Mouse (Mus musculus) limb, embryonic 11.5 days (tissue): Measurements from ENCODE around the gene Myo1a. TPM values are rescaled to one million over a fixed set of nuclear protein-coding genes. Genes with fewer than 3 reads are reported as not detected.

ENCODE experiments used
- ATAC-seq: fragments of 200-750 bp; cut with Nextera tagmentation; 2 replicates; pipeline ENCODE4 v1.8.0; 2017; ENCODE audit warnings: low read depth; ENCODE audit not compliant: insufficient number of reproducible peaks, low FRiP score, low TSS enrichment
- DNase-seq: peaks from one replicate; pipeline ENCODE4 v3.0.0-alpha.2; 2015; ENCODE audit warnings: low spot score
- H3K27ac ChIP-seq: fragments of 300-500 bp; sonication (generic); replicated peaks from 2 replicates; pipeline ENCODE4 v1.5.1; 2014; ENCODE audit warnings: low read depth, mild to moderate bottlenecking, low read length
- H3K27me3 ChIP-seq: fragments of 300-500 bp; sonication (generic); 2 replicates; pipeline ENCODE4 v1.6.1; 2014; ENCODE audit warnings: mild to moderate bottlenecking, low read length, mixed read lengths; ENCODE audit not compliant: control insufficient read depth, insufficient read depth
- H3K36me3 ChIP-seq: fragments of 300-500 bp; sonication (generic); 2 replicates; pipeline ENCODE4 v1.6.1; 2014; ENCODE audit warnings: mild to moderate bottlenecking, low read length, moderate library complexity, mixed read lengths; ENCODE audit not compliant: control insufficient read depth, insufficient read depth
- H3K4me1 ChIP-seq: fragments of 300-500 bp; sonication (generic); 2 replicates; pipeline ENCODE4 v1.6.1; 2014; ENCODE audit warnings: low read length, mixed read lengths; ENCODE audit not compliant: control insufficient read depth, insufficient read depth
- H3K4me2 ChIP-seq: fragments of 300-500 bp; sonication (generic); 2 replicates; pipeline ENCODE4 v1.6.1; 2014; ENCODE audit warnings: low read depth, mild to moderate bottlenecking, moderate library complexity; ENCODE audit not compliant: severe bottlenecking
- H3K4me3 ChIP-seq: fragments of 300-500 bp; sonication (generic); 2 replicates; pipeline ENCODE4 v1.5.1; 2014; ENCODE audit warnings: low read depth, low read length
- H3K9ac ChIP-seq: fragments of 300-500 bp; sonication (generic); 2 replicates; pipeline ENCODE4 v1.6.1; 2014; ENCODE audit warnings: mild to moderate bottlenecking, low read length
- H3K9me3 ChIP-seq: fragments of 300-500 bp; sonication (generic); 2 replicates; pipeline ENCODE4 v1.6.1; 2016; ENCODE audit warnings: low read length; ENCODE audit not compliant: control insufficient read depth
- WGBS: fragments of 180-500 bp; shearing (Covaris S2); extraction: QIAGEN DNeasy Blood & Tissue Kit; methylation state at CpG from one replicate; pipeline ENCODE4 v1.1.7; 2014; 5-methylcytosine and 5-hydroxymethylcytosine counted together
- polyA plus RNA-seq: library from polyadenylated mRNA; unstranded; fragments of >200 nt; fragmentation: Nextera tagmentation; extraction: Ambion mirVana; gene quantifications from 2 replicates; pipeline ENCODE4 v1.2.1, GENCODE M21; 2014

Gene Myo1a
- polyA plus RNA-seq, 1 experiment from 2014 or later = 0.61 TPM

DNA sequence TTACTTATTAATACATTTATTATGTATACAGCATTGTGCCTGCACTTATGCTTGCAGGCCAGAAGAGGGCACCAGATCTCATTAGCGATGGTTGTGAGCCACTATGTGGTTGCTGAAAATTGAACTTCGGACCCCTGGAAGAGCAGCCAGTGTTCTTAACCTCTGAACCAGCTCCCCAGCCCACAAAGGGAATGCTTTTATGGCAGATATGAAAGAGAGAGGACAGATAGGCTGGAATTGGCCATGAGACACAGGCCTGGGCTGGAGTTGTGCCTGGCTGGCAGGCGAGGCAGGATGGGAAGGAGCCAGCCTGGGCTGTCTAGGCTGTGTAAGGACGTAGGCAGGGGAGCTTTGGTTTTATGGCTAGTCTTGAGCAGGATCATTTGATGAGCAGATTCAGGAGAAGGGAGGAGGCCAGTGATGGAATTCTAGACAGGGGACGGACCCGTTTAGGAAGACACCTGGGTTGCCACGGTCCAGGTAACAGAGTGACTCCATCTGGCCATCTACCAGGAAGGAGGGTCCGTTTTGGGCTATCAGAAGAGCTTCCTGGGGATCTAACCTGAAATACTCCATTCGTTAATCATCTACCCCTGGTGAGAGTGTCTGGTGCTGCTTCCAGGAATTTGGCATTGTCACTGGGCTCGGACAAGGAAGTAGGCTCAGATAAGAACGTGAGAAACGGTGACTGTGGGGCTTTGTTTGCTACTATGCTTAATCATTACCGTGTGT is 33.3 kb downstream of the Myo1a start:
- Histone ChIP-seq H3K4me2 (no peak overlapping the region; the same call in 1 of the 2 replicates), H3K4me3 (no peak overlapping the region), H3K27me3 (no peaks in the 10 kb centered on the region), H3K4me1 (no peaks in the 10 kb centered on the region), H3K36me3 (peaks cover 18% of the 10 kb centered on the region), H3K9me3 (no peaks in the 10 kb centered on the region), H3K9ac (no peak overlapping the region), H3K27ac (no peak overlapping the region)
- ATAC-seq (no peak), DNase-seq (peak; percentile 60)
- 51% methylated on average over 13 of the region's 13 CpGs for WGBS

DNA sequence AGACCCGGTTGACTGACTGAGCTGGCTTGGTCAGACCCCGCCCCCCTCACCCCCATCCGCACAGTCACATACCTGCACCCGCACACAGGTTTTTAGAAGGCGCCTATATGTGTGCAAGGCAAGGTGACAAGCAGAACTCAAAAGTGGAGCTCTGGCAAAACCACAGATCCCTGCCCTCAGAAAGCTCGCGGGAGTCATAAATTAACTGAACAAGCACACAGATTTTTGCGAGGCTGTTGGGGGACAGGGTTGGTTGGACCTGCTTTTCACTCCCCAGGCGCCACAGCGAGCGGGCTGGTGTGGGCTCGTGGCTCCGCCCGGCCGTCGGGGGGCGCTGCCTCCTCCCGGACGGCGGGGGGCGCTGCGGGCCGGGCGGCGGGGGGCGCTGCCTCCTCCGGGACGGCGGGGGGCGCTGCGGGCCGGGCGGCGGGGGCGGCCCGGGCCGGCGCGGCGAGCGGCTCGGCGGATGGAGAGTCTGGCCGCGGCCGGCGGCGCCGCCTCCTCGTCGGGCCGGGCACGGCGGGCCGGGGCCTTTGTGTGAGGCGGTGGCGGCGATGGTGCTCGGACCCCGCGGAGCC is 34.2 kb downstream of the Myo1a start, which contains the start of gene Zbtb39:
Gene Zbtb39, plus strand, starts transcription at position 456 of the 578 bp plus-strand sequence.
- WGBS = under 1% methylated on average over 50 of the region's 61 CpGs
- H3K4me3 ChIP-seq = peak within 1 kb of the TSS; percentile 89
- H3K9ac ChIP-seq = peak within 1 kb of the TSS; percentile 98
- H3K9me3 ChIP-seq = no peaks in the 10 kb centered on the region
- H3K27me3 ChIP-seq = no peaks in the 10 kb centered on the region
- DNase-seq (peak; percentile 84), ATAC-seq (peak; percentile 69)
- H3K4me2 ChIP-seq = peak within 1 kb of the TSS; percentile 77
- H3K27ac ChIP-seq = peak within 1 kb of the TSS; percentile 73
- peaks cover 25% of the 10 kb centered on the region for H3K36me3 ChIP-seq
- no peaks in the 10 kb centered on the region for H3K4me1 ChIP-seq

DNA sequence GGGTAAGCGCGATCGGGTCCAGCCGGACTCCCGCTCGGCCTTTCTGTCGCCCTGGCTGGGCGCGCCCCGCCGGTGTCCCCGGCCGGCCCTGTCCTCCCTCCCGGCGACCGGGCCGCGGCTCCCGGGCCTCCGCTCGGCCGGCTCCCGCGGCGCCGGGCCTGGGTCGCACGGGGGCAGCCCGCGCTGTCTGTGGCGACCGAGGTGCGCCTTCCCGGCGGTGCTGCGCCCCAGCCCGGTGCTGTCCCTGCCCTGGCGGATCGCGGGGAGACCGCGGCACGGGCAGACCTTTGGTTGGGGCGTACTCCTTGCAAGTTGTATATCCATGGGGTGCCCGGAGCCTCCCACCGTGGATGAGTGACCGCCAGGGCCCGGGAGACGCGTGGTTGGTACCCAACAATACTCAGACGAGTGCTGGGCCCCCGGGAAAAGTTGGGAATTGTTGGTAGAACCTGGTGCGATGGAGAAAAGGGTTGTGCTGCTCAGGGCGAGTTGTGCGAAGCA is 34.7 kb downstream of the Myo1a start:
- peak overlapping the region; percentile 89 for H3K4me3 ChIP-seq
- H3K36me3 ChIP-seq = peaks cover 29% of the 10 kb centered on the region
- H3K9ac ChIP-seq = peak overlapping the region; percentile 98
- ATAC-seq (peak; percentile 50; the same call in 1 of the 2 replicates), DNase-seq (peak; percentile 70)
- H3K27ac ChIP-seq = peak overlapping the region; percentile 73
- no peaks in the 10 kb centered on the region for H3K9me3 ChIP-seq
- peak overlapping the region; percentile 77 for H3K4me2 ChIP-seq
- WGBS = under 1% methylated on average over 44 of the region's 55 CpGs
- no peaks in the 10 kb centered on the region for H3K27me3 ChIP-seq
- no peaks in the 10 kb centered on the region for H3K4me1 ChIP-seq

DNA sequence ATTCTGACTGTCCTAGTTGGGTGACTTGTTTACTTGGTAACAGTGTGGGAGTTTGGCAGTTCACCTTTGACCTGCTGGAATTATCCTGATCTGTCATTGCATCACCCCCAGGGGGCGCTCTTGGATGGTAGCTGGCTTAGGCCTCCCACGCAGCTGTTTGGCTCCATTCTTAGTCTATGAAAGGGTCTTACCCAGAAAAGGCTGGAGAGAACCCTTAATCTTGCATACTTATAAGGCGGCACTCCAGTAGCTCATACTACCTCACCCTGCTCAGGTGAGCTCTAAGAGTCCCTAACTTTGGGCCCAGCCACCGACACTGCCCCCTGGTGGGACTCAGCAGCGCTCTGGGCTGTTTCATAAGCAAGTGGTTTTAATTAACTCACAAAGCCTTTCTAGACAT is 39.7 kb downstream of the Myo1a start:
- ATAC-seq (no peak), DNase-seq (peak; percentile 62)
- no peak overlapping the region for H3K4me3 ChIP-seq

DNA sequence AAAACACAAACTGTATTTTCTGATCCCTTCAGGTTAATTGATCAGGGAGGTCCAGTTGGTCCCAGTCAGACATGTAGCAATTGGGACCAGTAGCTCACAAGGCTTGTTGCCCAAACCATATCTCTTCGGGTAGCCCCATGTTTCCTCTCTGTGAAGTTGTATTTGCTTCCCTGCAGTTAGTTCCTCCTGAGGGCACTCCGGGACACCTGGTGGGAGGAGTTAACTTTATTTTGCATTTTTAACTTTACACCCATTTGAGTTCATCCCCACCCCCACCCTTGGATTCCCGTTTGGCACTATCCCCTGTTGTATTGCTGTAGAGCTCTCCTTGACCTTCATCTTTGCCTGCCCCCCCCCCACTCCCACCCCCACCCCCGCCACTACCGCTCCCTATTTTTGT is 40.9 kb downstream of the Myo1a start:
- Histone ChIP-seq H3K27ac (no peak overlapping the region), H3K4me1 (no peaks in the 10 kb centered on the region), H3K9ac (no peak overlapping the region), H3K4me2 (no peak overlapping the region), H3K4me3 (no peak overlapping the region), H3K27me3 (no peaks in the 10 kb centered on the region), H3K9me3 (no peaks in the 10 kb centered on the region), H3K36me3 (peaks cover 40% of the 10 kb centered on the region)
- DNase-seq (no peak), ATAC-seq (no peak)
- 75% methylated on average over 5 of the region's 5 CpGs for WGBS

More for the DNA sequence above, 39.7 kb downstream of the Myo1a start:
- Histone ChIP-seq H3K4me2 (no peak overlapping the region), H3K4me1 (no peaks in the 10 kb centered on the region), H3K36me3 (peaks cover 40% of the 10 kb centered on the region), H3K27me3 (no peaks in the 10 kb centered on the region), H3K9ac (no peak overlapping the region), H3K9me3 (no peaks in the 10 kb centered on the region), H3K27ac (no peak overlapping the region)
- 64% methylated on average over 5 of the region's 5 CpGs for WGBS

DNA sequence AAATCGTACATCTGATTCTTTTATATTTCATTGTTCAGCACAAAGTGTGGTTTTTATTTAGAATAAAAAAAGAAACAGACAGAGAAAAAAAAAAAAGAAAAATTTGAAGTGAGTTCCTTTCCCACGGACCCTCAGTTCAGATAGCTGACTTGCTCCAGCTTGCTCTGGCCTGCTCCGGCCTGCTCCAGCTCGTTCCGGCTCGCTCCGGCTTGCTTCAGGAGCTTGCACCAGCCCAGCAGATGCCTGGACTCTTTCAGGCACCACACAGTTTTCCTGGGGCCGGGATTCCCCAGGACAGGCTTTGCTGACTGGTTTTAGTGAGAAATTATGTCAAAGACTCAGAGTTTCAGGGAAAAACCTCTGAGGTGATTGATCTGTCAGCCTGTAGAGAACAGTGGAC is 42.3 kb downstream of the Myo1a start:
- Histone ChIP-seq H3K4me3 (no peak overlapping the region), H3K9me3 (no peaks in the 10 kb centered on the region), H3K36me3 (peaks cover 33% of the 10 kb centered on the region), H3K4me1 (no peaks in the 10 kb centered on the region), H3K27ac (no peak overlapping the region), H3K4me2 (no peak overlapping the region), H3K27me3 (no peaks in the 10 kb centered on the region), H3K9ac (no peak overlapping the region)
- no peak for DNase-seq
- 90% methylated on average over 8 of the region's 8 CpGs for WGBS
- no peak for ATAC-seq

DNA sequence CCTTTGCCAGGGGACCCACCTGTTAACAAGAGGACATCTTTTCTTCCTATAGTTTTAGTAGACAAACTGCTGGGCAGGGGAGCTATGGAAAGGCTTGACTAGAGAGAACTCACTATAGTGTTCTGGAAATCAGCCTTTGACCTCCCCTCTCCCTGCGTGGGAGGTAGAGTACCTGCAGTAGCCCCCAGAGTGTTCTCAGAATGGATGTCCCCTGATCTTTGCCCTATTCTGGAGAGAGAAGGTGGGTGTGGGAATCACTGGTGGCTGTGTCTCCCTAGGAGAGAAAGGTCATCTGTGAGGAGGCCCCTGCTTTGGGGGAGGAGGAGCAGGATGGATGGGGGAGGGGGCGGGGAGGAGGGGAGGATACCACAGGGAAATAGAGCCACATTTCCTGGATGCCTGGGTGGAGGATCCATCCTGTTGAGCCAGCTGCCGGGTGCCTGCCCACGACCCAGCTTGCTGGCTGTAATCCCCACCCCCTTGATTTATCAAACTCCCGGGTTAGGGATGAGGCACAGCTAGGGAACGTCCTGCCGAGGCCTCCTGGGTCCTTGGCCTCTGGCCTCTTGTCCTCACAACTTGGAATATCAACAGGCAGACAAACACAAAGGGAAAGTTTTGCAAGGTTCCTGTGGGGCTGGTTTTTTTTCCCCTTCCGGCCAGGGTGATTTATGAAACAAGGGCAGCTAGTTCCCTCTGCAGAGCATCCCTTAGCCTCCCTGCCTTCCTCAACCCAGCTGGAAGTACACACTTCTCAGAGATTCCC is 44.1 kb downstream of the Myo1a start:
- no peak overlapping the region for H3K27ac ChIP-seq
- WGBS = 8% methylated on average over 8 of the region's 8 CpGs
- no peaks in the 10 kb centered on the region for H3K4me1 ChIP-seq
- no peak for DNase-seq
- no peaks in the 10 kb centered on the region for H3K9me3 ChIP-seq
- no peak overlapping the region for H3K9ac ChIP-seq
- no peak for ATAC-seq
- H3K4me2 ChIP-seq = no peak overlapping the region
- no peaks in the 10 kb centered on the region for H3K27me3 ChIP-seq
- H3K4me3 ChIP-seq = no peak overlapping the region
- peaks cover 16% of the 10 kb centered on the region for H3K36me3 ChIP-seq

DNA sequence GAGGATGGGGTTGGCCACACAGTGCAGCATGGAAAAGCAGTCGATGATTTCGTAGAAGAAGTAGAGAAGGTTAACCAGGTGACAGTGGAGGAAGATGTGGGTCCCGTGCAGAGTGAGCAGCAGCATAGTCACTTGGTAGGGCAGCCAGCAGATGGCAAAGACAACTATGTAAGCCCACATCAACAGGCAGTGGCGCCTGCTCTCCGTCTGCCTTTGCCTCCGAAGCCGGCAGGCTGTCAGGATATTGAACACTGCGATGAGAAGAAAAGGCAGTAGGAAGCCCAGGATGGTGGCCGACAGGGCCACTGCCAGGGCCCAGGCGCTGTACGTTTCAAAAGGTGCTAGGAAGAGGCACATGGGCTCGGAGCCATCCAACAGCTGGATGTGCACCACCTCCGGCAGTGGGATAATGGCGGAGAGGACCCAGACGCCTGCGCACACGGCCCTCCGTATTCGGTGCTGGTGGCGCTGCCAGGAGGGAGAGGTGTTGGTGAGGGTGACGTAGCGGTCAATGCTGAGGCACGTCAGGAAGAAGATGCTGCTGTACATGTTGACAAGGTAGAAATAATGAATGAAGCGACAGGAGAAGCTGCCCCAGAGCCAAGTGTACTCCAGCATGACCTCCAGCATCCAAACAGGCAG is 45.3 kb downstream of the Myo1a start:
- 47% methylated on average over 24 of the region's 24 CpGs for WGBS

More for the DNA sequence above, 45.3 kb downstream of the Myo1a start:
- no peaks in the 10 kb centered on the region for H3K9me3 ChIP-seq
- peaks cover 7% of the 10 kb centered on the region; the same call in 1 of the 2 replicates for H3K36me3 ChIP-seq
- no peaks in the 10 kb centered on the region for H3K4me1 ChIP-seq
- no peak overlapping the region for H3K4me3 ChIP-seq
- H3K27ac ChIP-seq = no peak overlapping the region
- no peak for ATAC-seq
- H3K4me2 ChIP-seq = no peak overlapping the region; the same call in 1 of the 2 replicates
- H3K9ac ChIP-seq = no peak overlapping the region
- no peaks in the 10 kb centered on the region for H3K27me3 ChIP-seq
- no peak for DNase-seq
